Mouse (Mus musculus): Measurements from ENCODE around the gene Hsd3b7.
A peak's percentile ranks its signal among the peaks of the same experiment; 100 is the strongest.
"Not testable (repeated sequence)": the region's sequence is repeated elsewhere in the genome, so short reads cannot be mapped to it uniquely, and the experiment has no call there.

Gene Hsd3b7

DNA sequence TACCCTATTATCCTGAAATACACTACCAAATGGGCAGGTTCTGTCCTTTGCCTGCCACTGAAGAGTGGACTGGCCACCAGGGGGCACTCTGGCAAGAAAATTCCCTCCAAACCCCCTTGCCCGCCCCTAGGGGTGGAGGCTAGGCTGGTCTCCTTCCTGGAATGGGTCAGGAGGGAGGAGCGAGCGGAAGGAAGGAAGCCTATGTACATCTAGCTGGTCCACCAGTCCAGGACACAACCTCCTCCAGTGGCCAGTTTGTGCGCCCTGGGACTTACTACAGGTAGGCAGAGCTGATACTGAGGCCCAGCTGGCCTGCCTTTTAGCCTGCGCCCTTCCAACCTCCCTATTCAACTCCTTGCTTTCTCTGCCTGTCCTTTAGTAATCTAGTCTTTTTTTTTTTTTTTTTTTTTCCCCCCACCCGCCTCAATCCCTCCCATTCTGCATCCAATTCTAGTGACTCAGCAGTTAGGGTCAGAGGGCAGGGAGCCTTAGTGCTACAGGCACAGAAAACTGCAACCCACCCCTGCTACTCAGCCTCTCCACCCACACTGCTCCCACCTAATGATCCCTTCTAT lies at the start of gene Hsd3b7:
Gene Hsd3b7 (plus strand): TSS at position 170 of the 575 bp plus-strand sequence.
- peak; percentile 79 for DNase-seq (ENCODE audit: low spot score)

DNA sequence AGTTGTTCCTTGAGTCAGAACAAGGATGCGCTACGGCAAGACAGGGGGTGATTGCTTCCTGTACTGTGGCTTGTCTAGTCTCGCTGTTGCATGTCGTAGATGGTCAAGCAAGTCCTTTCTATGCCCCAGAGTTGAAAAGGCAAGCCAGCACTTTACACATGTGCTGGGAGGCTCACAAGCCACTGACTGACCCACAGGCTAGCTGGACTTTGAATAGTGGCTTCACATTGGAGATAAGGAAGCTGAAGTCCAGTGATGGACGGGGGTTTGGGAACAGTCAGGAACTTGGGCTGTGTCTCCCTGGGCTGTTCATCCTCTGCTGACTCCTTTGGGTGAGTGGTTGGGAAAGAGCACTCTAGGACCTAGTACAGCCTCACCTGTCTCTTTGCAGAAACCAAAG lies 48.8 kb upstream of the Hsd3b7 start:
- no peak for DNase-seq (ENCODE audit: low spot score)

DNA sequence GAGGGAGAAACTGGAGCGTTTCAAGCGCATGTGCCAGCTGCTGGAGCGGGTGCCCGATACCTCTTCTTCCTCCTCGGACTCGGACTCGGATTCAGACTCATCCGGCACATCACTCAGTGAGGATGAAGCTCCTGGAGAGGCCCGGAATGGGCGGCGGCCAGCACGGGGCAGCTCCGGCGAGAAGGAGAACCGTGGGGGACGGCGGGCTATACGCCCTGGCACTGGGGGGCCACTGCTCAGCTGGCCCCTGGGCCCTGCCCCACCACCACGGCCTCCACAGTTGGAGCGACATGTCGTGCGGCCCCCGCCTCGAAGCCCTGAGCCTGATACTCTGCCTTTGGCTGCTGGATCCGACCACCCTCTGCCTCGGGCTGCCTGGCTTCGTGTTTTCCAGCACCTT lies 48.3 kb upstream of the Hsd3b7 start:
- no peak for DNase-seq (ENCODE audit: low spot score)

DNA sequence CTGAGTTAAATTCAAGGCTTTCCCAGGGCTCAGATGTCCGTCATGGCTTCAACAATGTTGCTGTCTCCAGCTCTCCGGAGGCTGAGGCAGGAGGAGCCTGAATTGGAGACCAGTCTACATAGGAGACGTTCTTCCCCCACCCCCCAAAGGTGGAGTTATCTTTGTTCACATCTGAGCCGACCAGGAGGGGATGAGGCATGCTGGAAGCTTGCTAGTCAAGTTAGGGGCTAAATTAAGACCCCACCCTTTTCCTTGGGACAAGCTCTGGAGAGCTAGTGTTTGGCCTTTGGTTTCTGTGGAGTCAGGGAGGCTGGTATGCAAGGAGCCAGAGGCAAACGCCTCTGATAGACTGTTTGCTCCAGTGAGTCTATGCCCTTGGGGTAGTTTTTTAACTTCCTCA lies 47.2 kb upstream of the Hsd3b7 start:
- no peak for DNase-seq (ENCODE audit: low spot score)

DNA sequence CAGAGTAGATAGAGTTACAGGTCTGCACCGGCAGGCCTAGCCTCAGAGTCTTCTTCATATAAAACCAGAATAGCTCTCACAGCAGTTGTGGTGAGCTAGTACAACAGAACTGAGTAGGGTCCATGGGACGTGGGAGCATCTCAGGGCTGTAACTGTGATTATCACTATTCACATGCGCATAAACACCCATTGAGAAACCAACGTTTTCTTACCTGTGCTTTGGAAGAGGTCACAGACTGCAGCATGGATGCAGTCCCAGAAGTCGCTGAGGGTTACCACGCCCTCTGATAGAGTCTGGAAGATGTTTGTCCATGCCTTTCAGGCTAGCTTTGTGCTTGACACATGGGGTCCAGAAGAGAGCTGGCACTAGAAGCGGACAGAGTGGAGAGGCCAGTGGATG lies 46.7 kb upstream of the Hsd3b7 start:
- DNase-seq (ENCODE audit: low spot score) = no peak

DNA sequence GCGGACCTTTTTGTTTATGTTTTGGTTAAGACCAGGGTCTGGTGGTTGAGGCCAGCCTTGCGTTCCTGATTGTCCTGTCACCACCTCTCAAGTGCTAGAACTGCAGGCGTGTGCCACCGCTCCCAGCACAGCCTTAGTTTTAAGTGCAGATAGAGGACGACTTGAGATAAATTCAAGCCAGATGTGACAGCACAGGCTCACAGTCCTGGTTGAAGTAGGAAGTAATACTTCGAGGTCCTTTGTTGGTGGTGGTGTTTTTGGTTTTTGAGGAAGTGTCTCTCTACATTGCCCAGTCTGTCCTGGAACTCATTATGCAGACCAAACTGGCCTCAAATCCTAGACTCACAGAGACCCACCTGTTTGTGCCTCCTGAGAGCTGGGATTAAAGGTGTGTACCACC lies 40.7 kb upstream of the Hsd3b7 start:
- DNase-seq (ENCODE audit: low spot score) = no peak

DNA sequence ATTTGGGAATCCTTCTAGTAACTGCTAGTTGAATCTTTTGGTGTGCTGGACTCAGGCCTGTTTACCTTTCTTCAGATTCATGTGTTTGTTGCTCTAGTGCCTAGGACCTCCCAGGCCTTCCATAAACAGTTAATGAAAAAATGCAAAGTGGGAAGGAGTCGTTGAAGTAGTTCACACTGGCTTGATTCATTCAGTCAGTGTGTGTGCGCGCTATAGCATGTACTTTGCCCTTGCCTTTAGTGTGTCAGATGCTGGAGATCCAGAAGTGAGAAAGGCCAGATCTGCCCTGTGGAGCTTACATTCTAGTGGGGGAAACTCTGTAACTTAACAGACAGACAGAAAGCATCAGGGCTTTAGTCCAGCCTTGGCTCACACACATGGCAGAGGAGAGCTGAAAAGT lies 39.9 kb upstream of the Hsd3b7 start:
- DNase-seq (ENCODE audit: low spot score) = no peak

DNA sequence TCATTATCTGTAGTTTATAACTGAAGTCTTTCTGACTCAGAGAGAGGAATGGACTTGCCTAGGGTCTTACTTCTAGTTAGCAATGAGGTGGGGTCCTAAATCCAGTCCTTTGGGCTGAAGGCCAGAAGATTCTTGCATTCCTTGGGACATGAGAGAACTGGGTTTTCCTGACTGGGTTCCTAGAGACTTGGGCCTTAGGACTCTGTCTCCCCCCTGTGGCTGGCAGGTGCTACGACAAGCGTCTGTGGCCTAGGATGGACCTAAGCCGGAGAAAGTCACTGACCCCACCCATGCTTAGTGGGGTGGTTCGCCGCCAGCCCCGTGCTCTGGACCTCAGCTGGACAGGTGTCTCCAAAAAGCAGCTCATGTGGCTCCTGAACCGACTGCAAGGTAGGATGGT lies 39.4 kb upstream of the Hsd3b7 start:
- DNase-seq (ENCODE audit: low spot score) = no peak

DNA sequence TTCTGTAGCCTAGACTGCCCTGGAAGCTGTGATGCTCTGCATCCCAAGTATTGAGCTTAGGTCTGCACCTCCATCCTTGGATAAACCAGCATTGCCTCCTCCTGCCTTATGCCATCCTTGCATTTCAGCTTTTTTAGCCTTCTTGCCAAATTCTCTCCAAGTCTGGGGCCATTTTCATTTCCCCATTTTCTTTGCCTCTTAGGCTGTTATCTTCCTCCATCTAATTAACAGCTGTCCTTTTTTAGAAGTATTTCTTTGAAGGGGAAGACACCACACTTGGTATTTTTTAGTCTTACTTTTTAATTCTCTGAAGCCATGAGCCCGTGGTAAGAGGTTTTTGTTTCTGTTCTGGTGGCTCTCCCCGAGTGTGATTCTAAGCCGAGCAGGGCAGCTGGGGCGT lies 36.8 kb upstream of the Hsd3b7 start:
- DNase-seq (ENCODE audit: low spot score) = no peak

DNA sequence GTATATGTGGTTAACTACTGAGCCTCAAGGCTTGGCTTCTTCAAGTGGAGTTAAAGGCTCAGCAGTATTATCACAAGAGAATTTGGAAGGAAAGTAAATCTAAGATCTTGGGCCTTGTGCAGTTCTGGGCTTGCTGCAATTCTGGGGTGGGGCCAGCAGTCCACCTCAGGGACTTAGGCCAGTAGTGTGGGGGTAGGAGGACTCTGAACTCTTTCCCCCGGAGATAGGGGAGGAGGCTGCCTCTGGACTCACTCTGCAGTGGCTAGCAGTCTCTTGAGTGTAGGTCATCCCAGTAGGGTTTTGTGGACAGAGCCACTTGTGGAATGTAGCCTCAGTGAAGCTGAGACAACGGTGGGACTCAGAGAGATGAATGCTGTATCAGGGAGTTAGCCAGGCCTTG lies 34.6 kb upstream of the Hsd3b7 start:
- DNase-seq (ENCODE audit: low spot score) = no peak

DNA sequence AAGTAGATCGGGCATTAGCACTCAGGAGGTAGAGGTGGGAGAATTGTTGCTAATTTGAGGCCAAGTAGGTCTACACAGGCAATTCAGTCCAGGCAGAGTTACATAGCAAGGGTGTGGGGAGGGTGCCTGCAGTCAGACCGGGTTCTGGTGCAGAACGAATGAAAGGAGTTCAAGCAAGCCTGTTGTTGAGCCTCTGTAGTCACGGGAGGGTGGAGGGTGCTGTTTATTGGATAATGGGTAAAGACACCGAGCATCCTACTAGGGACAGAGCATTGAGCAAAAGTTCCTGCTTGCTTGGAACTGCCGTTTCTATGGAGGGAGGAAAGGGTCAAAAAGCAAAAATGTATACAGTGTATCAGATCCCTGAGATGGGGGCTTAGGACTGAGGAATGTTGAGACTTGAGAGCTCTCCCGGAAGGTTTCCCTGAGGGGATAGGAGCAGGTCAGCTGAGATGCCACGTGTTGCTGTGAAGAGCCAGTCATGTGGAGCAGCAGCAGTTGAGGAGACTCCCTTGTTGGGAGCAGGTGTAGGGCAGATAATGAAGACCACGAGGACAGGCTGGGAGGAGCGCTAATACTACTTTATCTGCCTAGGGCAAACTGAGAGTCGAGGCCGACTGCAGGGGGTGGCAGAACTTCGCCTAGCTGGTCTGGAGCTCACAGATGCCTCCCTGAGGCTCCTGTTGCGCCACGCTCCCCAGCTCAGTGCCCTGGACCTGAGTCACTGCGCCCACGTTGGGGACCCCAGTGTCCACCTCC lies 33.4 kb upstream of the Hsd3b7 start:
- no peak for DNase-seq (ENCODE audit: low spot score)

DNA sequence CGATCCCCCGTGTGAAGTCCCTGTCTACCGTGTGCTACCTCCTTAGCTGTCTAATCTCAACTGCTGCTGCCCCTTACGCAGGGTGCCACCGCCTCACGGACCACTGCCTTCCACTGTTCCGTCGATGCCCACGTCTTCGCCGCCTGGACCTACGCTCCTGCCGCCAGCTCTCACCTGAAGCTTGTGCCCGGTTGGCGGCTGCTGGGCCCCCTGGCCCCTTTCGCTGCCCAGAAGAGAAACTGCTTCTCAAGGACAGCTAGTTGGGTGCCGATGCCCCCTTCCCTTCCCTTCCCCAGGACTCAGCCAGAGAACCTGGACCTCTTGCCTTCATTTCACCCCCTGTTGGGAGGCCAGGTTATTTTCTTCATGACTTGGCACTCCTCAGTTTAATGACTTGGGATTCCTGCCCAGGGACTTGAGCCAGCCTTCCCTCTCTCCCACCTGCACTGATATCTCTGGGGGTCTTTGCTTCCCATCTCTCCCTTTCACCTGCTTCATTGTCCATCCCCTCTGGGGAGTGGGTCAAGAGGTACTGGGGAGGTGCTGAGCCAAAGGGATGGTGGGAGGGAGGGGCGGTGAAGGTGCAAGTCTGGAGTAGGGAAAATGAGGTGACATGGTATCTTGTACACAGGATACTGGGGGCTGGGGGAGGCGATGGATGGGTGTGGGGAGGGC lies 32.6 kb upstream of the Hsd3b7 start:
- no peak for DNase-seq (ENCODE audit: low spot score)

DNA sequence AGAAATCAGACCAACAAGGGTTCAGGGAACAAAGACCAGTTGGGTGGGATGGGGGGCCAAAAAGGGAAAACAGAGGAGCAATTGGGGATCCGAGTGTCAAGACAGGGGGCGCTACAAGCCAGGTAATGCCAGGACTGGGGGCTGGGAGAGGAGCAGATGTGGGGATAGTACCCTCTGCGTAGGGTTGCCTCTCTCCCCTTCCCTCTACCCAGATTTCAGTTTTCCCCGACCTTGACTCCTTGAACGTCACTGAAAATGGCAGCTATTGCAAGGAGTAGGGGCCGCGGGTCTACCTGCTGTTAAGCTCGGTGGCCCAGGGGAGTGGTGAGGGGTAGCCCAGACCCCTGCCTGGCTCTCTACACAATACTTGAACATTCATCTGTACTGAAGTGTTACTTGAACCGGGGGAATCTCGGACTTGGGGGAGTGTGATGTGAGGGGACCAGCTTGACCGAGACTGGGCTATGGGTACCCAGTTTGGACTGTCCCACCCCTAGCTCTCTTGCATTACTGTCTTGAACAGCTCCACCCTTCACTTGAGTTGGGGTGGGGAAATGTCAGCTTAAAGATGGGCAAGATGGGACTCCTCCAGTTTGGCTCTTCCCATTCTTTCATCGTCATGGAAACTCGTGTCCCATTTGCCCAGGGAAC lies 31.9 kb upstream of the Hsd3b7 start:
- DNase-seq (ENCODE audit: low spot score) = no peak

DNA sequence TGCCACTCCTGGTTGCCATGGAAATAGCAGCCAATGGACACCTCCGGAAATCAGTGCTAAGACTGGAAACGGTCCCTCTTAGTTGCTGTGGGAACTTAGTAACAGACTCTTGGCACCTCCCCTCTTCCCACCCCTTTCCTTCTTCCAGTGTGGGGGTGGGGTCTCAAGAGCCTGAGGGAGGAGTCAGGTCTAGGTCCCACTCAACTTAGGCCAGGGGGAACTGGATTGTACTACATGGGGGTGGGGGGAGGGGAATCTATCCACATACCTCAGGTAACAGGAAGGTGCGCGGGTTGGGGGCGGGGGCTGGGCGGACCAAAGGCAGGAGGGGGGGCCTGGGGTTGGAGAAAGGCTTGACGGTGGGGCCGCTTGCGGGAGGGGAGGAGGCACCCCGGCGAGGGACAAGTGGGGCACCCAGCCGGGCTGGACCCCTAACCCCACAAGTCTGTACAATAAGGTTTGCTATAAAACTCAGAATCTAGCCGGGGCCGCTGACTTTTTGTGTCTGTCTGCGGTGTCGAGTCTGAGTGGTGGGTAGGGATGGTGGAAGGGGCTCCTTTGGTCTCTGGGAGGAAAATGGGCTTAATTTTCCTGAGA lies 31.3 kb upstream of the Hsd3b7 start:
- DNase-seq (ENCODE audit: low spot score) = peak; percentile 98

DNA sequence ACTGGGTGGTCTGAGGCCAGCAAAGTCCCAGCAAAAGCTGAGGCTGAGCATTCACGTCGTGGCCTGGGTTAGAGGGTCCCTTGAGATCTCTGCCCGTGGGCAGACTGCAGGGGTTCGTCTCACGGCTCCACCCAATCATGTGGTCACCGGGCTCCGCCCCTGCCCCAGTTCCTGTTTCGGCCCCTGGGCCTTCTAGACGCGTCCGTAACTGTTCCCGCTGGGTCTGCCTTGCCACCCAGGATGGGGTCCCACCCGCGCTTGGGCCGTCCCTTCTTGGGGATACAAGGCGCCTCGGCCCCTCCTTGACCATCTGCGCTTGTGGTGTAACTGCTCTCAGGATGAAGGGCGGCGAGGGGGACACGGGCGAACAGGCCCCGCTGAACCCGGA lies 30.8 kb upstream of the Hsd3b7 start, which contains the start of gene Orai3:
Gene Orai3 (plus strand): TSS at position 165 of the 388 bp plus-strand sequence.
- DNase-seq (ENCODE audit: low spot score) = no peak

DNA sequence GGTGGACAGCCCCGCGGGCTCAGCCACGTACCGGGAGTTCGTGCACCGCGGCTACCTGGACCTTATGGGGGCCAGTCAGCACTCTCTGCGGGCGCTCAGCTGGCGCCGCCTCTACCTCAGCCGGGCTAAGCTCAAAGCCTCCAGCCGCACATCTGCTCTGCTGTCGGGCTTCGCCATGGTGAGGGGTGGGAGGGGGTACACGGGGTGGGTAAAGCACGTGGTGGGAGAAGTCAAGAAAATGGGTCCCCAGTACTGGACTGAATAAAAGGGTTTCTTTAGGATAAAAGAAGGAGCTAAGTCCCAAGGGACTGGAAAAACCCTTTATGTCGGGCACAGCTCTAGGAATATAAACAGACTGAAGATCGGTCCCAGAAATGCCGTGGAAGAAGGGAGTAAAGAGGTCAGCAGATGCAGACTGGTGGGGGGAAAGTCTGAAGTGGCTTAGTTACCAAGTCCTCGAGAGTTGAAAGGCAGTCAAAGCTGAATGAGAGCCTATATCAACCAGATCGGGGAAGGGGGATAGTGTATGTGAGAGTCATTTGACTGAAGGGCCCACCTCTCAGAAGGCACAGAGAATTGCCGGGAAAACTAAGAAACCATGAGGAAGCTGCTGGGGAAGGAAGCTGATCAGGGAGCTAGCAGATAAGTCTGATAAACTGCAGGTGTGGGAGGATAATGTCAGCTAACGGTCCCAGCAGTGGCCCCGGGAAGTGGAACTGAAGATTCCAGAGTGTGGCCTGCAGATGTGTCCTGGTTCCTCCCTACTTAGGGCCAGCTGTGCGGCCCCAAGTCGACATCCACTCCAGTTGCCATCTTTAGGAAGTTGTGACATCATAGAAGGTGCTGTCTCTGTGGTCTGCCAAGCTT lies 30.1 kb upstream of the Hsd3b7 start:
- DNase-seq (ENCODE audit: low spot score) = no peak

DNA sequence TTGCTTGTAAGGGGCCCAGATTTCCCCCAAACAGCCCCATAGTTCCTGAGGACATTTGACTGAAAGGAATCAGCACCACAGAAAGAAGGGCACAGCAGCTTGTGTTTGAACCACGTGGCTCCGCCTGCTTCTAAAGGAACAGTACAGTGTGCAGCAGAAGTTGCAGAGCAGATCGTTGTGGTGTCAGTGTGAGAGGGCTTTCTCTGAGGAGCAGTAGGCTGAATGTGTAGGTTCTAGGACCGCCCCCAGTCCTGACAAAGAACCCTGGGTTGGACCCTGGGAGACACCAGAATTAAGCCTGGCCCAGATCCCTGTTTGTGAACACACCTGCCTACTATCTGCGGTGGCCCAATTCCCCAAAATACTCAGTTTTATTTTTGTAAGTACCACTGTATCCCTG lies 29.1 kb upstream of the Hsd3b7 start:
- no peak for DNase-seq (ENCODE audit: low spot score)

DNA sequence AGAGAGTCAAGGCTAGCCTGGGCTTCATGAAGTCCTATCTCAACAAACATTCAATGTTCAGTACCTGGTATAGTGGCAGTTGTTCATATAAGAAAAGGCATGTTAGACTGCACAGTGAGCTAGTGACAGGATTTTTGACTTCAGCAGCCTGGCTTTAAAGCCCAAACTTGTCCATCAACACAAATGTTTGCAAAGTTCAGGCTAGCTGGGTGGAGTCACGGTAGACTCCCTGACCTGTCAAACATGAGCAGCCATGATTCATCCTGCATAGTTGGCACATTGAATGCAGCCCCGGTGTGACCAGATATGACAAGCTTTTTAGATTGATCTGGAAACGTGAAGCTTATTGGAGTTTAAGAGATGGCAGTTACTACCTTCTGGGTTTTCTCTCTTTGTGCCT lies 28.3 kb upstream of the Hsd3b7 start:
- DNase-seq (ENCODE audit: low spot score) = no peak

DNA sequence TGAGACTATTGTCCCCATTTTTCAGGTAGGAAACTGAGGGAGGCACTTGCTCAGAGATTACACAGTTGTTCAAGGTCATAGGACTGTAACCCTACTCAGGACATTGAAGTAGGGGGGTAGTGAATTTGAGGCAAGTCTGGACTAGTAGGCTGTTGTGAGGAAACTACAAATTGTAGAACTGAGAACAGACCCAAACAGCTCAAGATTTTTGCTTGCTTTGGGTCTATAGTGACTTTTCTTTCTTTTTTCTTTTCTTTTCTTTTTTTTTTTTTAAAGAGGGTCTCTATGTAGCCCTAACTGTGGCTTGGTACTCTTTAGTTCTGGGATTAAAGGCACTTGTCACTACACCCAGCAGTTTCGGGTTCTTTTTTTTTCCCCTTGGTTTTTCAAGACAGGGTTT lies 27.8 kb upstream of the Hsd3b7 start:
- DNase-seq (ENCODE audit: low spot score) = no peak

DNA sequence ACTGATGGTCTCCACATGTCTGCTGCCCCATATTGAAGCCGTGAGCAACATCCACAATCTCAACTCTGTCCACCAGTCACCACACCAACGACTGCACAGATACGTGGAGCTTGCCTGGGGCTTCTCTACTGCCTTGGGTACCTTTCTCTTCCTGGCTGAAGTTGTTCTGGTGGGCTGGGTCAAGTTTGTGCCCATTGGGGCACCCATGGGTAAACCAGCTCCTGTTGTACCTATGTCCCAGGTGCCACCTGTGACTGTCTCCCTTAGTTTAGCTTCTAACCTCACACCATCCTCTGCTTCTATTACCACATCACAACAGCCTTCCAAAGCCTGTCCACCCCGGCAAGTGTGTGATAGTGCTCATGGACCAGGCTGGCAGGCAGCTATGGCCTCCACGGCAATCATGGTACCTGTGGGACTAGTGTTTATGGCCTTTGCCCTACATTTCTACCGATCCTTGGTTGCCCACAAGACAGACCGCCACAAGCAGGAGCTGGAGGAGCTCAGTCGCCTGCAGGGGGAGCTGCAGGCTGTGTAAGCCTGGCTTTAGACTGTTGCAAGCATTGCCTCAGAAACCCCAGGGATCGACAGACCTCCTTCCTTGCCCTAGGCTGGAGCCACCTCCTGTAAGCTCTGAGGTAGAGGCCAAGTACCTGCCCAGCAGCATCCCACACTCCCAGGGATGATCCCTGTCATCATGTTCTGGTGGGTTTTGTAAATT lies 26.6 kb upstream of the Hsd3b7 start:
- peak; percentile 58 for DNase-seq (ENCODE audit: low spot score)

DNA sequence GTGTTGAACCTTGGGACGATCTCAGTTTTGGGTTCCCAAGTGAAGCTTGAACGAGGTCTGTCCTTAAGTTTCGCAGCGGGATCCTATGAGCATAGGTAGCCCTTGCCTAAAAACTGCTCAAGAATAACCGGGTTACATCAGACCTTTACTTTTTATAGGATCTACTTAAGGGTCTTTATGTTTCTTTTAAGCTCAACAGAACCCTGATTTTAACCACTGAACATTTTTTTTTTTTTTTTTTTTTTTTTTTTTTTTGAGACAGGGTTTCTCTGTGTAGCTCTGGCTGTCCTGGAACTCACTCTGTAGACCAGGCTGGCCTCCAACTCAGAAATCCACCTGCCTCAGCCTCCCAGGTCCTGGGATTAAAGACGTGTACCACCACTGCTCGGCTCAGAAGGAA lies 24.6 kb upstream of the Hsd3b7 start:
- not testable (repeated sequence) for DNase-seq (ENCODE audit: low spot score)
